Mouse (Mus musculus) heart, embryonic 15.5 days (tissue): ENCODE results near the gene Rps2. TPM values are rescaled to one million over a fixed set of nuclear protein-coding genes. Genes with fewer than 3 reads are reported as not detected.

Experiments
- ATAC-seq: fragments of 200-750 bp; cut with Nextera tagmentation; replicated peaks from 2 replicates; pipeline ENCODE4 v1.8.0; 2017; ENCODE audit warnings: low read depth, moderate TSS enrichment; ENCODE audit not compliant: insufficient number of reproducible peaks, insufficient read depth, low FRiP score
- H3K27ac ChIP-seq: fragments of 300-500 bp; sonication (generic); 2 replicates; pipeline ENCODE4 v1.5.1; 2015; ENCODE audit warnings: mild to moderate bottlenecking, inconsistent platforms
- H3K27me3 ChIP-seq: fragments of 300-500 bp; sonication (generic); 2 replicates; pipeline ENCODE4 v1.6.1; 2015; ENCODE audit warnings: inconsistent platforms
- H3K36me3 ChIP-seq: fragments of 300-500 bp; sonication (generic); 2 replicates; pipeline ENCODE4 v1.6.1; 2015; ENCODE audit warnings: mild to moderate bottlenecking, inconsistent platforms
- H3K4me1 ChIP-seq: fragments of 300-500 bp; sonication (generic); replicated peaks from 2 replicates; pipeline ENCODE4 v1.6.1; 2015; ENCODE audit warnings: inconsistent platforms
- H3K4me2 ChIP-seq: fragments of 300-500 bp; sonication (generic); 2 replicates; pipeline ENCODE4 v1.6.1; 2015; ENCODE audit warnings: inconsistent platforms, mild to moderate bottlenecking, moderate library complexity
- H3K4me3 ChIP-seq: fragments of 300-500 bp; sonication (generic); 2 replicates; pipeline ENCODE4 v1.5.1; 2015; ENCODE audit warnings: mild to moderate bottlenecking, inconsistent platforms
- H3K9ac ChIP-seq: fragments of 300-500 bp; sonication (generic); 2 replicates; pipeline ENCODE4 v1.6.1; 2015; ENCODE audit warnings: mild to moderate bottlenecking, inconsistent platforms
- H3K9me3 ChIP-seq: fragments of 300-500 bp; sonication (generic); replicated peaks from 2 replicates; pipeline ENCODE4 v1.6.1; 2016; ENCODE audit warnings: inconsistent platforms
- WGBS: fragments of 180-500 bp; shearing (Covaris S2); methylation state at CpG from one replicate; pipeline ENCODE4 v1.1.7; 2015; ENCODE audit warnings: mixed read lengths; 5-methylcytosine and 5-hydroxymethylcytosine counted together
- polyA plus RNA-seq: library from polyadenylated mRNA; unstranded; fragments of >200 nt; fragmentation: Nextera tagmentation; extraction: Ambion mirVana; gene quantifications from 2 replicates; pipeline ENCODE4 v1.2.1, GENCODE M21; 2015

Gene Rps2
- polyA plus RNA-seq, 1 experiment from 2014 or later, result 770 TPM

DNA sequence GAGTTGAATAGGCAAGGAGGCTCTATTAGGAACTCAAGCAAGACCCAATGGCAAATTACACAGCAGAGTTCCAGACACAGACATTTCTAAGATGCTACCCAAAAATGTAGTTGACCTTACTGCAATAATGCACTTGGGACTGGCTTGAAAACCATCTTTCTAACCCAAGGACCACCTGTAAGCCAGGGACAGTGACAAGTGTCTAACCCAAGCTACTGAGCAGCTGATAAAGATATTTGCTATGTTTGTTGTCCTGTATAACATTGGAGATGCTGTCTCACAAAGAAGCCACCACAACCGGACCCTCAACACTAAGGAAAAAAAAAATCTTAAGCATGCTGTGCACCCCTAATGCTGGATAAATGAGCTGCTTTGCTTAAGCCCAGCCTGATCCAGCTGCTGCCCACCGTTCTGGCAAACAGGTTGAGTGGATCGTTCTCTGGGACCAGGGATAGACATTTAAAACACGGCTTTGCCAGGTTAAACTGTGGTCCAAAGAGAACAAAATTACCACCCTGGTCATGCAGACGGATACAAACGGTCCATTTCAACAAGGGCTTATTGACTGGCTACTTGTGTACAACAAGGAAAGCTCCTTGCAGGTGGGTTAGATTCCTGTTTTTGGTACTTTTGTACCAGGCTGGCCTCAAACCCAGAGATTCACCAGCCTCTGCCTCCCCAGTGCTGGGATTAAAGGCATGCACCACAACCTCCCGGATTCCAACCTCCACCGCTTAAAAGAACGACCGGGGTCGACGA is 5.4 kb downstream of the Rps2 start:
- Histone ChIP-seq H3K4me2 (peak overlapping the region; percentile 70), H3K9ac (peak overlapping the region; percentile 95), H3K36me3 (peaks cover 16% of the 10 kb centered on the region), H3K4me1 (peaks cover 34% of the 10 kb centered on the region), H3K9me3 (no peaks in the 10 kb centered on the region), H3K4me3 (peak overlapping the region; percentile 89), H3K27ac (peak overlapping the region; percentile 96), H3K27me3 (no peaks in the 10 kb centered on the region; the same call in 1 of the 2 replicates)
- no peak for ATAC-seq
- WGBS, result 4% methylated on average over 12 of the region's 12 CpGs

DNA sequence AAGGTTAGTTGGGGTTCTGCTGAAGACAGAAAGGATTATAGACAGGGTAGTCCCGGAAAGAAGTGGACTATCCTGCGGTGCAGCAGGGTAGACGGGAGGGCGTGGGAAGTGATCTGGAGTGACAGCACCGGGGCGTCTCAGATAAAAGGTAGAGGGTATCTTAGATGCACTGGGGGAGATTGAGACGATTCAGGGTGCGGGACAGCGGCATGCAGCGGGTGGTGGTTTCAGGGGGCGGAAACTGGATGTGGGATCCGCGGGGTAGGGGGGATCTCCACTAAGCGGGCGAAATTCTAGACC is 5.9 kb downstream of the Rps2 start:
- H3K9me3 ChIP-seq, result no peaks in the 10 kb centered on the region
- H3K4me2 ChIP-seq, result peak overlapping the region; percentile 70
- peak overlapping the region; percentile 96 for H3K27ac ChIP-seq
- WGBS, result 0% methylated on average over 15 of the region's 15 CpGs
- peak overlapping the region; percentile 89 for H3K4me3 ChIP-seq
- H3K9ac ChIP-seq, result peak overlapping the region; percentile 95
- H3K27me3 ChIP-seq, result no peaks in the 10 kb centered on the region; the same call in 1 of the 2 replicates
- H3K36me3 ChIP-seq, result peaks cover 16% of the 10 kb centered on the region
- H3K4me1 ChIP-seq, result peaks cover 31% of the 10 kb centered on the region
- ATAC-seq, result 0 out of 2 replicates have a peak, but pooled peaks have one; percentile 4

DNA sequence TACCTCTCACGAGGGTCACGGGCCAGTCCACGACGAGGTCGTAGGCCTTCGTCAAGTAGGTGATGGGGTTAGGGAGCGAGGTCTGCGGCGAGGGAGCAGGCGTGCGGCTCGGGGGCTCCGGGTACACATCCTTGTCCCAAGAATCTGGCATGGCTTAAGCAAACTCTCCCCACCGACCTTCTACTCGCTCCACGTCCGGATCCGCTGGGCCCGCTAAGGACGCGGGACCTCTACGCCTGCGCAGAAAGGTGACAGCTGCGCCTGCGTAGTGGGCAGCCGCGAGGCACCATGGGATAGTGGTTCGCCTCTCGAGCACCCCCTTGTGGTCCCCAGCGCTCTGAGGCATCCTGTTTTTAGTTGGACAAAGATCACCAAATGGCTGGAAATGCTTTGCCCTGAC is 6.3 kb downstream of the Rps2 start, which contains the start of gene Ndufb10:
Gene Ndufb10, minus strand, starts transcription at position 295 of the 400 bp plus-strand sequence.
- Histone ChIP-seq H3K4me3 (peak within 1 kb of the TSS; percentile 89), H3K9ac (peak within 1 kb of the TSS; percentile 95), H3K4me2 (peak within 1 kb of the TSS; percentile 70), H3K27ac (peak within 1 kb of the TSS; percentile 96), H3K9me3 (no peaks in the 10 kb centered on the region), H3K4me1 (peaks cover 27% of the 10 kb centered on the region), H3K36me3 (peaks cover 16% of the 10 kb centered on the region), H3K27me3 (no peaks in the 10 kb centered on the region; the same call in 1 of the 2 replicates)
- 1% methylated on average over 30 of the region's 30 CpGs for WGBS
- ATAC-seq, result peak; percentile 72

DNA sequence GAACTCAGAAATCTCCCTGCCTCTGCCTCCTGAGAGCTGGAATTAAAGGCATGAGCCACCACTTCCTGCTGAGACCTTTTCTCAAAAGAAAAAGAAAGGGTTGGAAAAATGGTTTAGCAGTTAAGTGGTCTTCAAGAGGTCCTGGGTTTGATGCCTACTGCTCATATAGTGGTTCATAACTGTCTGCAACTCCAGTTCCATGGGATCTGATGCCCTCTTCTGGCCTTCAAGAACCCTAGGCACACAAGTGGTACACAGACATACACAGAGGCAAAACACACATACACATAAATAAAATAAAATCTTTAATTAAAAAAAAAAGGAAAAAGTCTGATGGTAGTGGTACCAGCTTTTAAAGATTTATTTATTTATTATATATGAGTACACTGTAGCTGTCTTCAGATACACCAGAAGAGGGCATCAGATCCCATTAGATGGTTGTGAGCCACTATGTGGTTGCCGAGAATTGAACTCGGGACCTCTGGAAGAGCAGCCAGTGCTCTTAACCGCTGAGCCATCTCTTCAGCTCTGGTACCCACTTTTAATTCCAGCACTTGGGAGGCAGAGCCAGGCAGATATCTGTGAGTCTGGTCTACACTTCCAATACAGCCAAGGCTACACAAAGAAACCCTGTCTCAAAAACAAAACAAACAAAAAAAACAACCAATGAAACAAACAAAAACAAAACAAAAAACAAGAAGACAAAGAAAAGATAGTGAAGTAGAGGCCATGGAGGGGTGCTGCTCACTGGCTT is 7.9 kb downstream of the Rps2 start:
- Histone ChIP-seq H3K9me3 (no peaks in the 10 kb centered on the region), H3K4me1 (peaks cover 27% of the 10 kb centered on the region), H3K9ac (no peak overlapping the region), H3K27me3 (no peaks in the 10 kb centered on the region; the same call in 1 of the 2 replicates), H3K4me3 (no peak overlapping the region), H3K4me2 (no peak overlapping the region), H3K27ac (no peak overlapping the region), H3K36me3 (peaks cover 16% of the 10 kb centered on the region)
- WGBS, result 73% methylated on average over 3 of the region's 3 CpGs
- ATAC-seq, result no peak

DNA sequence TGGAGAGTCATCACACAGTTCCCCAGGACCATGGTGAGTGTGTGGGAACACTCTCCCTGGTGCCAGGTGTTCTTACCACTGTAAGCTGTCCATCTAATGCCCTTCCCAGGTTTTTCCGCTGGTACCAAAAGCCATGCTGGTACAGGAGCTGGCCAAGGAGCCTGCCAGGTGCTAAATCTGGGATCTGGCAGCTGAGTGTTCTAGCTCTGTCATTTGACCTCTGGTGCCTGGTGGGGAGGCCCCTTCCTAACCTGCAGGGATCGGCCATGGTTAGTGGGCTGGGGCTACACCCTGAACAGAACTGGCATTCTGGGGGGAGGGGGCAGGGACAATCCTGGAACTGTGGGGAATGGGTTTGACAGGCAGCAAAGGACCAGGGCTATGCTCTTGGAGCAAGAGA is 9.7 kb downstream of the Rps2 start, which contains the start of gene Rpl3l:
Gene Rpl3l, plus strand, starts transcription at position 203 of the 400 bp plus-strand sequence.
- whole genome bisulfite sequencing, result 50% methylated on average over 2 of the region's 2 CpGs
- Histone ChIP-seq H3K9ac (no peak within 1 kb of the TSS), H3K27ac (no peak within 1 kb of the TSS), H3K36me3 (peaks cover under 1% of the 10 kb centered on the region; the same call in 1 of the 2 replicates), H3K27me3 (no peaks in the 10 kb centered on the region; the same call in 1 of the 2 replicates), H3K4me1 (peaks cover 24% of the 10 kb centered on the region), H3K4me3 (no peak within 1 kb of the TSS), H3K9me3 (no peaks in the 10 kb centered on the region), H3K4me2 (no peak within 1 kb of the TSS)
- ATAC-seq, result no peak

DNA sequence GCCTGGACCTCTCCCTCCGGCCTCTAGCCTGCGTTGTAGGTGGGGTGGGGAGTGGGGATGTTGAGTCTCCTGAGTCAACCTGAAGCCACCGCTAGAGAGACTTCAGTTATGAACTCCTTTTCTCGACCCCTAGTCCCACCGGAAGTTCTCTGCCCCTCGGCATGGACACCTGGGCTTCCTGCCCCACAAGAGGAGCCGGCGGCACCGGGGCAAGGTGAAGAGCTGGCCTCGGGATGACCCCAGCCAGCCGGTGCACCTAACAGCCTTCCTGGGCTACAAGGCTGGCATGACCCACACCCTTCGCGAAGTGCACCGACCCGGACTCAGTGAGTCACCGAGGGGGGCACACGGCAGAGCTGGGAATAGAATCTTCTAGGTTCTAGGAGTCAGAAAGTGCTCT is 10.3 kb downstream of the Rps2 start:
- Histone ChIP-seq H3K27me3 (no peaks in the 10 kb centered on the region; the same call in 1 of the 2 replicates), H3K4me3 (no peak overlapping the region), H3K4me2 (no peak overlapping the region), H3K27ac (no peak overlapping the region), H3K9ac (no peak overlapping the region), H3K9me3 (no peaks in the 10 kb centered on the region), H3K4me1 (peaks cover 21% of the 10 kb centered on the region), H3K36me3 (no peaks in the 10 kb centered on the region)
- ATAC-seq, result no peak
- WGBS, result 67% methylated on average over 17 of the region's 17 CpGs

DNA sequence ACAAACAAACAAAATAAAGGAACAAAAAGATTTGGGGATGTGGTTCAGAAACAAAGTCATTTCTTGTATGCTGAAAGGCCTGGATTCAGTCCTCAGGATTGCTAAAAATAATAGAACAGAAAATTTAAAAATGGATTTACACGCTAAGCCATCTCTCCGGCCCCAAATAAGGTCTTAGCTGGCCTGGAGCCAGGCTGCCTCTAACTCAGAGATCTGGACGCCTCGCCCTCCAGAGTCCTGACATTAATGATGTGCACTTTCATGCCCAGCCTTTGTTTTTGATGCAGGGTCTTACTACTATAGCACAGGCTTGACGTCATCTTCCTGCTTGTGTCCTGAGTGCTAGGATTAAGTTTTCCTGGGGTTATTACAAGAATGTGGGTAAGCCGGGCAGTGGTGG is 11.2 kb downstream of the Rps2 start:
- 54% methylated on average over 6 of the region's 6 CpGs for WGBS
- H3K27me3 ChIP-seq, result no peaks in the 10 kb centered on the region; the same call in 1 of the 2 replicates

DNA sequence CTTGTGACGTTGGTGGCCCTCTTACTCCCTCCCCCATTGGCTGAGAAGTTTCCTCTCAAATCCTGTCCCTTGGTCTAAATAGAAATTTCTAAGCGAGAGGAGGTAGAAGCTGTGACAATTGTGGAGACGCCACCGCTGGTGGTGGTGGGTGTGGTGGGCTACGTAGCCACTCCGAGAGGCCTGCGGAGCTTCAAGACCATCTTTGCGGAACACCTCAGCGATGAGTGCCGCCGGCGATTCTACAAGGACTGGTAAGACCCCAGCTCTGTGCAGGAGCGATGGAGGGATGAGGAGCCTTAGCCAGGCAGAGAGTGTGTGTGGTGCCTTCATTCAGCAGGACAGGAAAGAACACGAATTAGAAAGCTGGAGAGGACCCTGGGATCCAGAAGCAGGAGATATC is 12.9 kb downstream of the Rps2 start:
- 82% methylated on average over 14 of the region's 14 CpGs for WGBS
- H3K4me2 ChIP-seq, result no peak overlapping the region
- no peak overlapping the region for H3K4me3 ChIP-seq
- H3K9me3 ChIP-seq, result no peaks in the 10 kb centered on the region
- H3K27me3 ChIP-seq, result no peaks in the 10 kb centered on the region; the same call in 1 of the 2 replicates
- H3K9ac ChIP-seq, result no peak overlapping the region
- H3K27ac ChIP-seq, result no peak overlapping the region
- ATAC-seq, result no peak
- peaks cover 16% of the 10 kb centered on the region for H3K4me1 ChIP-seq
- H3K36me3 ChIP-seq, result no peaks in the 10 kb centered on the region

More for the DNA sequence above, 11.2 kb downstream of the Rps2 start:
- no peak for ATAC-seq
- Histone ChIP-seq H3K27ac (no peak overlapping the region), H3K4me2 (no peak overlapping the region), H3K4me1 (peaks cover 19% of the 10 kb centered on the region), H3K9ac (no peak overlapping the region), H3K9me3 (no peaks in the 10 kb centered on the region), H3K36me3 (no peaks in the 10 kb centered on the region), H3K4me3 (no peak overlapping the region)

DNA sequence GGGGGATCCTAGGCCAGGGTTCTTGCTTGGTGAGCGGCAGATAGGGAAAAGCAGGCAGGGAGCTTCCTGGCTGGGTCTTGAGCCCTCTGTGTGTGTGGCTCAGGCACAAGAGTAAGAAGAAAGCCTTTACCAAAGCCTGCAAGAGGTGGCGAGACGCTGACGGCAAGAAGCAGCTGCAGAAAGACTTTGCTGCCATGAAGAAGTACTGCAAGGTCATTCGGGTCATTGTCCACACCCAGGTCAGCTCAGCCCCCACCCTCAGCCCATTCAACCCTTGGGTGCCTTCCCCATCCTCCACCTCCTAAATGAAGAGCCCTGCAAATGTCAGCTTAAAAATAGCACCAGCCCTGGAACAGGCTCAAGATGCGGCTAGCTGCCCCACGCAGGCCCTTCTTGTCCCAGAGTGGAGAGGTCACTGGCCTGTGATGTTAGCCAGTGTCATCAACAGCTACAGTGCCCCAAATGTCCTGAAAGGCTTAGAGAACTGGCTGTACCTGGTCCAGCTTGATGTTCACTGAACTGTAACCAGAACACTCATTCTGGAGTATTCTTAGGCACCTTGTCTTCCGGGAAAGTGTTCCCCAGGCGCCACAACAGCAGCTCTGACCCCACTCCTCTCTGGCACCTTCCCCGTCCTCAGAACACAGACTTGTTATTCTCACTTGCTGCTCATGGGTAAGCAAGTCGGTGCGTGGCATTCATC is 14.5 kb downstream of the Rps2 start:
- WGBS, result 59% methylated on average over 12 of the region's 12 CpGs
- no peaks in the 10 kb centered on the region for H3K36me3 ChIP-seq
- no peak overlapping the region for H3K9ac ChIP-seq
- no peaks in the 10 kb centered on the region for H3K9me3 ChIP-seq
- H3K27ac ChIP-seq, result peak overlapping the region; percentile 79
- no peak overlapping the region for H3K4me3 ChIP-seq
- no peaks in the 10 kb centered on the region; the same call in 1 of the 2 replicates for H3K27me3 ChIP-seq
- peaks cover 27% of the 10 kb centered on the region for H3K4me1 ChIP-seq
- no peak overlapping the region for H3K4me2 ChIP-seq
- ATAC-seq, result no peak

DNA sequence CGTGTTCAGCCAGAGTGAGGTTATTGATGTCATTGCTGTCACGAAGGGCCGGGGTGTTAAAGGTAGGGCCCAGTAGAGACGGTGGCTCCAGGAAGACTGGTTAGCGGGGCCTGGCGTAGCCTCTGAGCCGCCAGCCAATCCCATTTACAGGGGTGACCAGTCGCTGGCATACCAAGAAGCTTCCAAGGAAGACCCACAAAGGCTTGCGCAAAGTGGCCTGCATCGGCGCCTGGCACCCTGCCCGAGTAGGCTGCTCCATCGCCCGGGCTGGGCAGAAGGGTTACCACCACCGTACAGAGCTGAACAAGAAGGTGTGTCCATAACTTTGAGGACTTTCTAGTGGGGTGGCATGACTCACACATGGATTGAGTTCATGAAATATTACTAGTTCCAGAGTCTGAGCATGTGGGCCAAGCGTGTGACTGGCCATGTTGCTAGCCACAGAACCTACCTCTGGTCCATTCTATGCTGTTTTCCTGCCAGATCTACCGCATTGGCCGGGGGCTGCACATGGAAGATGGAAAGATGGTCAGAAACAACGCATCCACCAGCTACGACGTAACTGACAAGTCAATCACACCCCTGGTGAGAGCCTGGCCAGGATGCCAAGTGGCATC is 15.6 kb downstream of the Rps2 start:
- peaks cover 31% of the 10 kb centered on the region for H3K4me1 ChIP-seq
- no peaks in the 10 kb centered on the region for H3K27me3 ChIP-seq
- no peak overlapping the region for H3K4me3 ChIP-seq
- no peak for ATAC-seq
- H3K4me2 ChIP-seq, result no peak overlapping the region
- no peaks in the 10 kb centered on the region for H3K36me3 ChIP-seq
- no peak overlapping the region for H3K27ac ChIP-seq
- no peaks in the 10 kb centered on the region for H3K9me3 ChIP-seq
- 90% methylated on average over 21 of the region's 21 CpGs for WGBS
- no peak overlapping the region for H3K9ac ChIP-seq

DNA sequence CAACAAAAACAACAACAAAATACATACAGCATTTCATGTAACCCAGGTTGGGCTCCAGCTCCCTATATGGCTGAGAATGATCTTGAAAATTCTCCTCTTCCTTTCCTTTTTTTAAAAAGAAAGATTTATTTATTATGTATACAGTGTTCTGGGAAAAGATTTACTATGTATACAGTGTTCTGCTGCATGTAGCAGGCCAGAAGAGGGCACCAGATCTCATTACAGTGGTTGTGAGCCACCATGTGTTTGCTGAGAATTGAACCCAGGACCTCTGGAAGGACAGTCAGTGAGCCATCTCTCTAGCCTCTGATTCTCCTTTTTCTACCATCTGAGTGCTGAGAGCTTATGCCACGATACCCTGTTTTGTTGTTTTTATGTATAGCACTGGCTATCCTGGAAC is 16.6 kb downstream of the Rps2 start:
- ATAC-seq, result no peak

More for the DNA sequence above, 16.6 kb downstream of the Rps2 start:
- Histone ChIP-seq H3K27me3 (no peaks in the 10 kb centered on the region), H3K27ac (no peak overlapping the region), H3K4me3 (no peak overlapping the region), H3K9ac (no peak overlapping the region), H3K4me1 (peaks cover 31% of the 10 kb centered on the region), H3K9me3 (no peaks in the 10 kb centered on the region), H3K36me3 (no peaks in the 10 kb centered on the region), H3K4me2 (no peak overlapping the region)
- whole genome bisulfite sequencing, result 72% methylated on average over 1 of the region's 1 CpGs
